Mouse (Mus musculus) naive thymus-derived CD4-positive, alpha-beta T cell, adult 2 months (primary cell): ENCODE measurements at regions not wholly inside any gene's neighbourhood (a gene's known extent, or its start where the extent isn't known, plus 50 kb on each side); places are given as distances from the start of the nearest gene placed in this dataset.

Experiments
- DNase-seq: peaks from one replicate; pipeline ENCODE4 v3.0.0-alpha.2; 2011; ENCODE audit warnings: low read depth

- DNase-seq: peak; percentile 14
Measured at GRCm38 (mm10) chr12:25782972-25783717, 631.9 kb downstream of the Rnf144a start.

- DNase-seq: no peak
Measured at GRCm38 (mm10) chr12:25771856-25772255, 643.2 kb downstream of the Rnf144a start.

- no peak for DNase-seq
Measured at GRCm38 (mm10) chr12:25768644-25769043, 646.4 kb downstream of the Rnf144a start.

DNA sequence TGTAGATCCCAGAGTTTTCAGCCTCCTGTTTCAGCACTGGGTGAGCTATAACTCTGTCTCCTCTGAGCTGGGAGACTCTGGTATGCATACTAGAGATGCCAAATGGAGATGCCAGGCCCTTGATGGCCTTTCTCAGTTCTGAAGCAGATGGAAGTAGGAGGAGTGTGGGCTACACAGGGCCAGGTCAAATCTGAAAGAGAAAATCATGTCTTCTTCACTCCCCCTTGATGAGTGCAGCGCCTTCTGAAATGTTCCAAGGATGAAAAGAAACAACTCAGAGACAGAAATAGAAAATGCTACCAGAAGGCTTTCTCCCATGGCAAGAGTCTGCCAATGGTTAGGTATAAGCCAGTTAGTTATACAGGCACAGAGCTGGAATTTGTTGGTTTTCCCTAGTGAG lies 652.0 kb downstream of the Rnf144a start:
- no peak for DNase-seq

- DNase-seq: no peak
Measured at GRCm38 (mm10) chr12:25757014-25757413, 658.0 kb downstream of the Rnf144a start.

GRCm38 (mm10) chr12:25733801-25734200 lies 636.9 kb upstream of the Id2 start:
- DNase-seq: no peak

DNA sequence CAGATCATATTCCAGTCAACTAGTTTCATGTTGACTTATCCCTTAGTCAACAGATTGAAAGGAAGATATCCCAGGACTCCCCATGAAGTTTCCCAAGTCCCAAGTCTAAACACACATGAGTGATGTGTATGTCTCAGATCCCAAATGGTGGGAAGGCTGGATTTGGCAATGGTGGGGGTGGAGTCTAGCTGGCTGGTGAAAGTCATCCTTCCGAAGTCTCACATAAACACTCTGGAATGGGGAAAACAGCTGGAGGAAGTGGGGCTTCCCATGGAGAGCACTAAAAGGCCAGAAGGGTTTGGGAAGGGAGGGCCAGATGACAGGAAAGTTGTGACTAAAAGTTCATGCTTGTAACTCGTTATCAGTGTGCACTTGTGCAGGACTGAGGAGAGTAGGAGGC lies 628.8 kb upstream of the Id2 start:
- no peak for DNase-seq

GRCm38 (mm10) chr12:25711186-25711585 lies 614.2 kb upstream of the Id2 start:
- DNase-seq: no peak

- DNase-seq: peak; percentile 18
Measured at GRCm38 (mm10) chr12:25703023-25703400, 606.1 kb upstream of the Id2 start.

DNA sequence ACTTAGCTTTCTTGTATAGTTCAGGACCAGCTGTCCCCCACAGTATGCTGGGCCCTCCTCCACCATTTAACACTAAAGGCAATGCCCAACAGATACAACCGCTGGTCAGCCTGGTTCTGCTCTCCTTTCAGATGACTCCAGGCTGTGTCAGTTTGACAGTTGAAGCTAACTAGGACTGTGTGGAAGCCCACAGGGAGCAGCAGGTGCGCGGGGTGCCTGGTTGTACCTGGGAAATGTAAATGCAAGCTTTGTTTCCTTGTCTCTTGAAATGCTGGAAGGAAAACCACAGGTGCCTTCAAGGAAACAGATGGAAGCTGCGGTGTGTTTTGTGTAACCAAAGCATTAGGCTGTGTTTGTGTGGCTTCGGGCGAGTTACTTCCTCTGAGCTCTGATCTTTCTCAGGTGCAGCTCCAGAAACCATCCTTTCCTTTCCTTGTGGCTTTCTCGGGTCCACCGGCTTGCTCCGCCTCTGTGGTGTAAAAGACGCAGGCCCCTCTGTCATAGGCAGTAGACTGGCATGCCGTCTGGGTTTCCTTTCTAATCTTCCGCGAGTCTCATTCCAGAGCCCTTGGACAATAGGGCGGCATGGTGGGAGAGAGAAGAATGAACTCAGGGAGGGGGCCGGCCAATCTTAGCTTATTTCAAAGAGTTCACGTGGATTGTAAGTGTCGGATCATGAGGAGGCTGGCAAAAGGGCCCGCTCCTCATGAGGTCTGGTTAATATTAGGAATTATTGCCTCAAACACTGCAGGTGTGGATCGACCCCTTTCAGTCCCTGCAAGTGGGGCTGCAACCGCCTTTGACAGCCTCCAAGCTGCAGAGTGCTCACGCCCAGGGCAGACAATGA lies 605.5 kb upstream of the Id2 start:
- DNase-seq: peak; percentile 25

GRCm38 (mm10) chr12:25687063-25687462 lies 590.1 kb upstream of the Id2 start:
- no peak for DNase-seq

DNA sequence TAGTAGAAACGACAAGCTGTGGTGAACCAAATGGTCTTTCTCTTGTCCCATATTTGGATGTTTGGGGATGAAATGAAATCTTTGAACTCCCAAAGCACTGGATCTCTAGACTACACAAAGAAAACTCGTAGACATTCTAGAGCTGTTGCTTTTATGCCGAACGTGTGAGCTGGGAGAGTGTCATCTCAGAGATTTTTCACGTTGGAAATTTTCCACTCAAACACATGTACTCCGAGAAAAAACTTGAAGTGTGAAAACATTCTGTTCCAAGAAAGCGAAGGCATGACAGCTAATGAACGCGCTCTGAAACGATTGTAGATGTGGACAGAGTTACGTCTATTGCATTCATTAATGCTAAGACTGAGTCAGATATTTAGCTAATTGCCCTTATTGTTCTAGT lies 579.7 kb upstream of the Id2 start:
- no peak for DNase-seq

DNA sequence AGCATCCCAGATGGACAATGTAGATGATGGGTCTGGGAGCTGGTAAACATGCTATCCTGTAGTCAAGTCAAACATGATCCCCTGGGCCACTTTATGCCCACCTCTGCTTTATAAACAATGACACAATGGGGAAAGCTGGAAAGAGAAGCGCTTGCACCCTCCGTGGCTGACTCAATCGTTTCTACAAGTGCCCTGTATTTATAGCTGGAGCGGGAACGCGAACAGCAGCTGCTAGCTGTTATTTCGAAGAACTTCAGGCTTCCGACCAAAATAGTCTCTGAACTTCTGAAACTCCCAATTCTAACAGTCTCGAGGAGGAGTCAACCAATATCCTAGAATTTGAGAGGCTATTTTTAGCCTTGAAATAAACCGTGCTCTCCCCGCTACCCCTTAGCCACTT lies 571.4 kb upstream of the Id2 start:
- DNase-seq: no peak

DNA sequence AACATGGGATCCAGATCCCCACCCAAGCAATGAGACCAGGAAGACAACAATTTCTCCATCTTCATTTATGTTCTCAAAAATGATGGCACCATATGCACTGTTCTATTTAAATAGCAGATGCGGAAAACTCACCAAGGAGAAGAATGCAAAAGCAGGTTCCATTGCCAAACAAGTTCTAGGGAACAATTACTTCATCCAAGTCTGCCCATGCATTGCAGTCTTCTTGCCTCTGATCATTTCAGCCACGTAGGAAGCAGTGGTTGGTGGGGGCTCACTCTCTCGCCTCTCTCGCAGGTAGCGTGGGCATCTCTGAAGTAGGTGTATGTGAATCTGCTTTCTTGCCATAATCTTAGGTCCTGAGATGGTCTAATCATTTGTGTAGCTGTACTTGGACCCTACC lies 557.5 kb upstream of the Id2 start:
- no peak for DNase-seq

DNA sequence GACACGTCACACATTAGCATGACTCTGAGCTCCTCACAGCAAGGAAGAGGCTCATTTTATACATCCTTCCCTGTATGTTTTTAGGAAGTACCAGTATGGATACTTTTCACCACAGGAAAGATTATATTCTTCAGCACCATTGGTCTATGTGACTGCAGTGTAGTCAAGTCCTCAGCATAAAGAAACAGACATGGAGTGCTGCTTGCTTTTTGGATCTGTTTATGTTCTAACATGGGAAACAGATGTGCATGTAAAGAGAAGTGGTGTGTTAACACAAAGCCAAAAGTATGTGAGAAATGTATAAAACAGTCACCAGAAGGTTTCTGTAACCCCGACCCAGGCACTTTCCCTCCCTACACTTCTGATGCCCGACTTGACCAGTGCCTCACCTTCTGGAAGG lies 553.3 kb upstream of the Id2 start:
- no peak for DNase-seq

DNA sequence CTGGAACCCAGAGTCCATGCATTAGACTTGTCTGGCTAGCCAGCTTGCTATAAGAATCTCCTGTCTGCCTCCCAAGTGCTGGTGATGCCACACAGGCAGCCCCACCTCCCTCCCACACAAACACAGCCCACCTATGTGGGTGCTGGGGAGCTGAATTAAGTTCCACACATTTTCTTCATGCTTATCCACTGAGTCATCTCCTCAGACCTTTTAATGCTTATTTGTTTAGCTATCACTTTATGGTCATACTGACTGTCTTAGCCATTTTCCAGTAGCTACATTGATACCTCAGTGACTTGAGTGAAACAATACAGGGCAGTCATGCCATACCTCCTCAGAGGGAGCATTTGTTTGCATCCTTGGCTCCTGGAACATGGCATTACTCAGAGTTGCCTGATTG lies 531.1 kb upstream of the Id2 start:
- no peak for DNase-seq

GRCm38 (mm10) chr12:25625858-25626257 lies 528.9 kb upstream of the Id2 start:
- DNase-seq: no peak

GRCm38 (mm10) chr12:25623449-25623848 lies 526.5 kb upstream of the Id2 start:
- DNase-seq: no peak

DNA sequence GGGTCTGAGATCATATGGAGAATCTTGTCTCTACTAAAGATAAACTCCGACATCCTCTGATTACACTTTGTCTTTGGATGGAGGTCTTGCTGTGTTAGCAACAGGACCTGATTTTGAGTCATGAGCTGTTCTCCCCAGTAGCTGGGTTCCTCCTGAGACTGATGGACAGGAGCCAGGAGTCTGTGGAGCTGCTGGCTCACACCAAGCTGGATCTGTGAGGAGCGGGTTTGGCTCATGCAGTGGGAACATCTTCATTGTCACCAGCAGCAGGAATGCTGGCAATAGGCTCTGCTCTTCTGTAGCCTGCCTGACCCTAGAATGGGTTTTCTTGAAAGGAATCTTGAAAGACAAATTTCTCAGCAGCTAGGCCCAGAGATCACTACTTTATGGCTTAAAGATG lies 524.2 kb upstream of the Id2 start:
- DNase-seq: no peak

GRCm38 (mm10) chr12:25617521-25617920 lies 520.6 kb upstream of the Id2 start:
- DNase-seq: no peak

- no peak for DNase-seq
Measured at GRCm38 (mm10) chr12:25615377-25615776, 518.4 kb upstream of the Id2 start.

GRCm38 (mm10) chr12:25613473-25613872 lies 516.5 kb upstream of the Id2 start:
- no peak for DNase-seq

DNA sequence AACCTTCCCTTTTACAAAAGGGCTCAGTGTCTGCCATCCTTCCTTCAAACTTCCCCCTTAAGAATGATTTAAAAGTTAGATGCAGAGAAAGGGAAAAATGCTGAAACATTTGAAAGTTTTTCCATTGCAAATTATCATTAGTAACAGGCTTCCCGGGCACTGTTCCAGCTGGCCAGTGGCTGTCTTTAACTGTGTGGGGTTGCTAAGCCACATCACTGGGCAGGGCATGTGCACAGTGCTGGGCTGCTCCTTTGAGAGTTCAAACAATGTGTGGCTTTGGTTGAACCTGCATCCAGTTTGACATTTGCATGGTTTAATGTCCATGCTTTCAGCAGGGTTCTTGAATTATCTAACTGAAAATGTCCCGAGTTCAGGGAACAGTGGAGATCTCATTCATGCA lies 512.1 kb upstream of the Id2 start:
- no peak for DNase-seq

- no peak for DNase-seq
Measured at GRCm38 (mm10) chr12:25605396-25605795, 508.5 kb upstream of the Id2 start.
